Mouse (Mus musculus) CD4-positive, CD25-positive, alpha-beta regulatory T cell (primary cell): Measurements from ENCODE around the gene Gm17018. TPM values are rescaled to one million over a fixed set of nuclear protein-coding genes. Genes with fewer than 3 reads are reported as not detected.

Experiments
- polyA plus RNA-seq: library from polyadenylated mRNA; unstranded; fragments of 100-300 nt; shearing (Covaris generic); gene quantifications from one replicate; pipeline ENCODE4 v1.2.1, GENCODE M21; 2017

The Gm17018 gene
- 48.8 TPM for polyA plus RNA-seq

GRCm38 (mm10) chr19:45560153-45560890, at the start of gene Gm17018, which contains the start of gene Poll:
Gene Gm17018, plus strand, starts transcription at chr19:45560615.
Gene Poll, minus strand, starts transcription at chr19:45560531.

Other genes with a start within 250 kb of the Gm17018 start
- gene Btrc, start 196.9 kb upstream of the Gm17018 start, polyA plus RNA-seq, result 33.3 TPM
- gene Poll, start 84 bp upstream of the Gm17018 start, polyA plus RNA-seq, result 14.6 TPM
- gene Fbxw4, start 99.7 kb downstream of the Gm17018 start, polyA plus RNA-seq, result 27.8 TPM
- gene Fgf8, start 182.3 kb downstream of the Gm17018 start, polyA plus RNA-seq, result not detected
- 45.5 TPM for gene Npm3, start 189.0 kb downstream of the Gm17018 start, polyA plus RNA-seq
- 260 TPM for gene Mgea5, start 223.2 kb downstream of the Gm17018 start, polyA plus RNA-seq